Mouse (Mus musculus): Measurements from ENCODE around the gene Flrt1. TPM values are rescaled to one million over a fixed set of nuclear protein-coding genes. Genes with fewer than 3 reads are reported as not detected.

Flrt1 gene
- total RNA-seq, 2 experiments from 2014 or later = 3.8 to 5.9 TPM

Other genes starting within 250 kb of the Flrt1 start
- 1 to 10 TPM; 1.5 to 2.0 TPM for gene Ccdc88b, start 247.5 kb downstream of the Flrt1 start, total RNA-seq (2021)
- gene Trmt112, start 196.0 kb downstream of the Flrt1 start, total RNA-seq (2021) = 100 to 1,000 TPM in 1 of 2 experiments, 10 to 100 TPM in 1; 98.3 to 101 TPM
- gene Prdx5, start 195.6 kb downstream of the Flrt1 start, total RNA-seq (2021) = 100 to 1,000 TPM; 199 to 210 TPM
- 10 to 100 TPM; 47.0 to 47.9 TPM for gene Esrra, start 183.9 kb downstream of the Flrt1 start, total RNA-seq (2021)
- 1 to 10 TPM; 1.2 to 1.4 TPM for gene Catsperz, start 180.3 kb downstream of the Flrt1 start, total RNA-seq (2021)
- under 1 TPM; 0.14 to 0.34 TPM for gene Kcnk4, start 171.2 kb downstream of the Flrt1 start, total RNA-seq (2021)
- gene Bad, start 163.9 kb downstream of the Flrt1 start, total RNA-seq (2021) = 10 to 100 TPM; 51.5 to 54.8 TPM
- 10 to 100 TPM; 41.2 to 43.8 TPM for gene Gpr137, start 163.2 kb downstream of the Flrt1 start, total RNA-seq (2021)
- 100 to 1,000 TPM; 292 to 312 TPM for gene Ppp1r14b, start 130.8 kb downstream of the Flrt1 start, total RNA-seq (2021)
- gene Plcb3, start 129.3 kb downstream of the Flrt1 start, total RNA-seq (2021) = 10 to 100 TPM; 63.7 to 66.2 TPM
- 10 to 100 TPM; 61.6 to 66.4 TPM for gene Fkbp2, start 125.2 kb downstream of the Flrt1 start, total RNA-seq (2021)
- gene Vegfb, start 118.1 kb downstream of the Flrt1 start, total RNA-seq (2021) = 10 to 100 TPM; 88.6 to 89.2 TPM
- gene Dnajc4, start 113.2 kb downstream of the Flrt1 start, total RNA-seq (2021) = 10 to 100 TPM; 35.3 to 37.6 TPM
- gene Nudt22, start 109.6 kb downstream of the Flrt1 start, total RNA-seq (2021) = 10 to 100 TPM; 47.8 TPM
- 10 to 100 TPM; 15.3 to 16.6 TPM for gene Trpt1, start 109.6 kb downstream of the Flrt1 start, total RNA-seq (2021)
- 10 to 100 TPM in 1 of 2 experiments, 1 to 10 TPM in 1; 8.7 to 11.3 TPM for gene Fermt3, start 86.3 kb downstream of the Flrt1 start, total RNA-seq (2021)
- gene Stip1, start 65.8 kb downstream of the Flrt1 start, total RNA-seq (2021) = 100 to 1,000 TPM; 115 to 117 TPM
- 10 to 100 TPM; 32.4 to 35.0 TPM for gene Macrod1, start 48.9 kb downstream of the Flrt1 start, total RNA-seq (2021)
- gene Otub1, start 100.6 kb upstream of the Flrt1 start, total RNA-seq (2021) = 100 to 1,000 TPM; 133 to 135 TPM
- gene Cox8a, start 111.9 kb upstream of the Flrt1 start, total RNA-seq (2021) = 100 to 1,000 TPM; 687 to 720 TPM
- 10 to 100 TPM; 47.1 to 48.3 TPM for gene Naa40, start 135.5 kb upstream of the Flrt1 start, total RNA-seq (2021)
- gene Rcor2, start 161.6 kb upstream of the Flrt1 start, total RNA-seq (2021) = 10 to 100 TPM; 13.4 to 14.8 TPM
- gene Mark2, start 236.1 kb upstream of the Flrt1 start, total RNA-seq (2021) = 10 to 100 TPM; 74.7 to 81.2 TPM

Data from adrenal gland, postnatal 4 days (tissue).